Mouse (Mus musculus): Measurements from ENCODE around the gene Erbin. TPM values are rescaled to one million over a fixed set of nuclear protein-coding genes. Genes with fewer than 3 reads are reported as not detected.
A peak's percentile ranks its signal among the peaks of the same experiment; 100 is the strongest.

The Erbin gene
- total RNA-seq, 2 experiments from 2014 or later = 40.6 to 45.3 TPM

- no peak overlapping the region for H3K27ac ChIP-seq
- intact Hi-C loops (cut with DNase I) = no loop called here
- H3K4me3 ChIP-seq = no peak overlapping the region
- no peak for DNase-seq
- no peak for TF ChIP-seq CTCF (IDR thresholded peaks at IDR 0.05)
Measured at GRCm38 (mm10) chr13:103777126-103777525, 143.2 kb downstream of the Erbin start.

- intact Hi-C loops (cut with DNase I) = loop anchor here (5.0 kb wide), 1 partner anchor 143 kb away; no protein-coding TSS in a partner anchor
- DNase-seq = peak; percentile 96
- TF ChIP-seq CTCF (IDR thresholded peaks at IDR 0.05) = no peak
- peak within 1 kb of the TSS; percentile 85 for H3K4me3 ChIP-seq
- peak within 1 kb of the TSS; percentile 99 for H3K27ac ChIP-seq
Measured at GRCm38 (mm10) chr13:103774119-103774757, 146.1 kb downstream of the Erbin start, which contains the start of gene Srek1. Srek1 (minus strand) TSS chr13:103774608.

GRCm38 (mm10) chr13:103773407-103774118 is 146.8 kb downstream of the Erbin start:
- DNase-seq = no peak
- TF ChIP-seq CTCF (IDR thresholded peaks at IDR 0.05) = no peak
- Histone ChIP-seq H3K4me3 (peak overlapping the region; percentile 85), H3K27ac (peak overlapping the region; percentile 99)
- intact Hi-C loops (cut with DNase I) = loop anchor here (5.0 kb wide), 1 partner anchor 144 kb away; no protein-coding TSS in a partner anchor

- TF ChIP-seq CTCF (IDR thresholded peaks at IDR 0.05) = no peak
- Histone ChIP-seq H3K4me3 (peak overlapping the region; percentile 85), H3K27ac (peak overlapping the region; percentile 99)
- intact Hi-C loops (cut with DNase I) = loop anchor here (5.0 kb wide), 1 partner anchor 144 kb away; no protein-coding TSS in a partner anchor
- DNase-seq = no peak
Measured at GRCm38 (mm10) chr13:103772917-103773316, 147.4 kb downstream of the Erbin start.

GRCm38 (mm10) chr13:103770821-103771220 is 149.5 kb downstream of the Erbin start:
- no peak for TF ChIP-seq CTCF (IDR thresholded peaks at IDR 0.05)
- H3K4me3 ChIP-seq = no peak overlapping the region
- no peak overlapping the region for H3K27ac ChIP-seq
- intact Hi-C loops (cut with DNase I) = loop anchor here (5.0 kb wide), 1 partner anchor 146 kb away; no protein-coding TSS in a partner anchor
- DNase-seq = no peak

Other genes starting within 250 kb of the Erbin start
- gene Srek1, start 145.9 kb downstream of the Erbin start, total RNA-seq (2021) = 10 to 100 TPM; 24.9 to 25.6 TPM
- gene Nln, start 189.1 kb upstream of the Erbin start, total RNA-seq (2021) = 1 to 10 TPM; 6.7 to 7.3 TPM
- under 1 TPM; 0.61 to 0.73 TPM for gene Sgtb, start 189.2 kb upstream of the Erbin start, total RNA-seq (2021)